Mouse (Mus musculus): ENCODE results near the gene Slc4a1ap. TPM values are rescaled to one million over a fixed set of nuclear protein-coding genes. Genes with fewer than 3 reads are reported as not detected.
"Not testable (repeated sequence)": the region's sequence is repeated elsewhere in the genome, so short reads cannot be mapped to it uniquely, and the experiment has no call there.

Slc4a1ap gene
- polyA plus RNA-seq, 1 experiment from 2014 or later, result 20.0 TPM

GRCm38 (mm10) chr5:31512481-31512880, 14.3 kb upstream of the Slc4a1ap start:
- no peak overlapping the region for H3K4me2 ChIP-seq (ENCODE audit: low read depth, low read length)
- peaks cover 38% of the 10 kb centered on the region for H3K36me3 ChIP-seq (ENCODE audit: control insufficient read depth, insufficient read depth)
- no peaks in the 10 kb centered on the region for H3K4me1 ChIP-seq (ENCODE audit: control insufficient read depth, insufficient read depth, low read length)
- whole genome bisulfite sequencing, result 63% methylated on average over 1 of the region's 1 CpGs
- no peak overlapping the region for H3K27ac ChIP-seq (ENCODE audit: low read length)
- H3K9ac ChIP-seq (ENCODE audit: low read length), result no peak overlapping the region
- no peak overlapping the region for H3K4me3 ChIP-seq (ENCODE audit: low read length)
- H3K9me3 ChIP-seq (replicated peaks; ENCODE audit: control insufficient read depth, low read length), result no peaks in the 10 kb centered on the region
- no peaks in the 10 kb centered on the region for H3K27me3 ChIP-seq (ENCODE audit: control insufficient read depth, insufficient read depth, low read length)
- ATAC-seq (replicated peaks; ENCODE audit: extremely low read depth, insufficient read depth, low FRiP score), result no peak

GRCm38 (mm10) chr5:31520556-31520955, 6.2 kb upstream of the Slc4a1ap start:
- ATAC-seq (replicated peaks; ENCODE audit: extremely low read depth, insufficient read depth, low FRiP score), result no peak
- H3K36me3 ChIP-seq (ENCODE audit: control insufficient read depth, insufficient read depth), result peaks cover 22% of the 10 kb centered on the region
- WGBS, result 83% methylated on average over 6 of the region's 6 CpGs

GRCm38 (mm10) chr5:31527117-31527680, 404 bp downstream of the Slc4a1ap start:
- peaks cover 19% of the 10 kb centered on the region for H3K4me1 ChIP-seq (ENCODE audit: control insufficient read depth, insufficient read depth, low read length)
- 3% methylated on average over 40 of the region's 40 CpGs for WGBS

More at GRCm38 (mm10) chr5:31520556-31520955, 6.2 kb upstream of the Slc4a1ap start:
- Histone ChIP-seq H3K4me2 (ENCODE audit: low read depth, low read length) (no peak overlapping the region), H3K4me1 (ENCODE audit: control insufficient read depth, insufficient read depth, low read length) (peaks cover 3% of the 10 kb centered on the region), H3K9me3 (replicated peaks; ENCODE audit: control insufficient read depth, low read length) (no peaks in the 10 kb centered on the region), H3K9ac (ENCODE audit: low read length) (no peak overlapping the region), H3K4me3 (ENCODE audit: low read length) (no peak overlapping the region), H3K27me3 (ENCODE audit: control insufficient read depth, insufficient read depth, low read length) (no peaks in the 10 kb centered on the region), H3K27ac (ENCODE audit: low read length) (no peak overlapping the region)

GRCm38 (mm10) chr5:31527707-31528106, 912 bp downstream of the Slc4a1ap start, which contains the start of gene Supt7l:
Gene Supt7l (minus strand): TSS chr5:31527807.
- H3K4me1 ChIP-seq (ENCODE audit: control insufficient read depth, insufficient read depth, low read length), result peaks cover 19% of the 10 kb centered on the region
- H3K4me3 ChIP-seq (ENCODE audit: low read length), result peak within 1 kb of the TSS; percentile 96
- not testable (repeated sequence) for H3K9me3 ChIP-seq (replicated peaks; ENCODE audit: control insufficient read depth, low read length); H3K27me3 ChIP-seq (ENCODE audit: control insufficient read depth, insufficient read depth, low read length); ATAC-seq (replicated peaks; ENCODE audit: extremely low read depth, insufficient read depth, low FRiP score)
- peak within 1 kb of the TSS; percentile 91 for H3K9ac ChIP-seq (ENCODE audit: low read length)
- H3K36me3 ChIP-seq (ENCODE audit: control insufficient read depth, insufficient read depth), result peaks cover 27% of the 10 kb centered on the region
- H3K27ac ChIP-seq (ENCODE audit: low read length), result peak within 1 kb of the TSS; percentile 87
- H3K4me2 ChIP-seq (ENCODE audit: low read depth, low read length), result peak within 1 kb of the TSS; percentile 98
- WGBS, result 71% methylated on average over 11 of the region's 11 CpGs

More at GRCm38 (mm10) chr5:31527117-31527680, 404 bp downstream of the Slc4a1ap start:
- Histone ChIP-seq H3K9me3 (replicated peaks; ENCODE audit: control insufficient read depth, low read length) (no peaks in the 10 kb centered on the region), H3K27ac (ENCODE audit: low read length) (no peak overlapping the region), H3K4me3 (ENCODE audit: low read length) (peak overlapping the region; percentile 96), H3K9ac (ENCODE audit: low read length) (peak overlapping the region; percentile 91), H3K27me3 (ENCODE audit: control insufficient read depth, insufficient read depth, low read length) (no peaks in the 10 kb centered on the region), H3K4me2 (ENCODE audit: low read depth, low read length) (peak overlapping the region; percentile 98), H3K36me3 (ENCODE audit: control insufficient read depth, insufficient read depth) (peaks cover 22% of the 10 kb centered on the region)
- ATAC-seq (replicated peaks; ENCODE audit: extremely low read depth, insufficient read depth, low FRiP score), result peak; percentile 43; the same call in 1 of the 2 replicates

GRCm38 (mm10) chr5:31528560-31528959, 1.8 kb downstream of the Slc4a1ap start:
- no peak overlapping the region for H3K9ac ChIP-seq (ENCODE audit: low read length)
- no peak overlapping the region for H3K4me2 ChIP-seq (ENCODE audit: low read depth, low read length)
- ATAC-seq (replicated peaks; ENCODE audit: extremely low read depth, insufficient read depth, low FRiP score), result no peak
- no peaks in the 10 kb centered on the region for H3K9me3 ChIP-seq (replicated peaks; ENCODE audit: control insufficient read depth, low read length)
- WGBS, result 57% methylated on average over 2 of the region's 2 CpGs
- H3K27ac ChIP-seq (ENCODE audit: low read length), result no peak overlapping the region
- H3K27me3 ChIP-seq (ENCODE audit: control insufficient read depth, insufficient read depth, low read length), result no peaks in the 10 kb centered on the region
- peaks cover 19% of the 10 kb centered on the region for H3K4me1 ChIP-seq (ENCODE audit: control insufficient read depth, insufficient read depth, low read length)
- no peak overlapping the region for H3K4me3 ChIP-seq (ENCODE audit: low read length)
- peaks cover 28% of the 10 kb centered on the region for H3K36me3 ChIP-seq (ENCODE audit: control insufficient read depth, insufficient read depth)

- H3K36me3 ChIP-seq (ENCODE audit: control insufficient read depth, insufficient read depth), result peaks cover 52% of the 10 kb centered on the region
- ATAC-seq (replicated peaks; ENCODE audit: extremely low read depth, insufficient read depth, low FRiP score), result no peak
- 84% methylated on average over 2 of the region's 2 CpGs for WGBS
Observed at GRCm38 (mm10) chr5:31535228-31535627, 8.4 kb downstream of the Slc4a1ap start.

GRCm38 (mm10) chr5:31559401-31559800, 32.6 kb downstream of the Slc4a1ap start:
- Histone ChIP-seq H3K27me3 (ENCODE audit: control insufficient read depth, insufficient read depth, low read length) (no peaks in the 10 kb centered on the region), H3K9me3 (replicated peaks; ENCODE audit: control insufficient read depth, low read length) (no peaks in the 10 kb centered on the region), H3K4me2 (ENCODE audit: low read depth, low read length) (no peak overlapping the region), H3K4me1 (ENCODE audit: control insufficient read depth, insufficient read depth, low read length) (peaks cover 14% of the 10 kb centered on the region), H3K36me3 (ENCODE audit: control insufficient read depth, insufficient read depth) (peaks cover 16% of the 10 kb centered on the region; the same call in 1 of the 2 replicates), H3K4me3 (ENCODE audit: low read length) (no peak overlapping the region), H3K9ac (ENCODE audit: low read length) (no peak overlapping the region), H3K27ac (ENCODE audit: low read length) (no peak overlapping the region)
- WGBS, result 55% methylated on average over 1 of the region's 1 CpGs
- no peak for ATAC-seq (replicated peaks; ENCODE audit: extremely low read depth, insufficient read depth, low FRiP score)

More at GRCm38 (mm10) chr5:31535228-31535627, 8.4 kb downstream of the Slc4a1ap start:
- no peaks in the 10 kb centered on the region for H3K27me3 ChIP-seq (ENCODE audit: control insufficient read depth, insufficient read depth, low read length)
- no peak overlapping the region for H3K4me2 ChIP-seq (ENCODE audit: low read depth, low read length)
- H3K4me1 ChIP-seq (ENCODE audit: control insufficient read depth, insufficient read depth, low read length), result no peaks in the 10 kb centered on the region
- no peak overlapping the region for H3K27ac ChIP-seq (ENCODE audit: low read length)
- H3K4me3 ChIP-seq (ENCODE audit: low read length), result no peak overlapping the region
- no peaks in the 10 kb centered on the region for H3K9me3 ChIP-seq (replicated peaks; ENCODE audit: control insufficient read depth, low read length)
- no peak overlapping the region for H3K9ac ChIP-seq (ENCODE audit: low read length)

GRCm38 (mm10) chr5:31560352-31560751, 33.6 kb downstream of the Slc4a1ap start:
- WGBS, result 94% methylated on average over 2 of the region's 2 CpGs
- Histone ChIP-seq H3K27me3 (ENCODE audit: control insufficient read depth, insufficient read depth, low read length) (no peaks in the 10 kb centered on the region), H3K4me1 (ENCODE audit: control insufficient read depth, insufficient read depth, low read length) (peaks cover 23% of the 10 kb centered on the region), H3K9me3 (replicated peaks; ENCODE audit: control insufficient read depth, low read length) (no peaks in the 10 kb centered on the region), H3K4me2 (ENCODE audit: low read depth, low read length) (no peak overlapping the region), H3K27ac (ENCODE audit: low read length) (no peak overlapping the region), H3K9ac (ENCODE audit: low read length) (no peak overlapping the region), H3K4me3 (ENCODE audit: low read length) (no peak overlapping the region), H3K36me3 (ENCODE audit: control insufficient read depth, insufficient read depth) (0 out of 2 replicates have a peak, but pooled peaks cover 11% of the 10 kb centered on the region)
- ATAC-seq (replicated peaks; ENCODE audit: extremely low read depth, insufficient read depth, low FRiP score), result no peak

GRCm38 (mm10) chr5:31562036-31562666, 35.4 kb downstream of the Slc4a1ap start:
- 60% methylated on average over 7 of the region's 7 CpGs for WGBS
- Histone ChIP-seq H3K4me2 (ENCODE audit: low read depth, low read length) (no peak overlapping the region), H3K9ac (ENCODE audit: low read length) (no peak overlapping the region), H3K36me3 (ENCODE audit: control insufficient read depth, insufficient read depth) (0 out of 2 replicates have a peak, but pooled peaks cover 4% of the 10 kb centered on the region), H3K4me1 (ENCODE audit: control insufficient read depth, insufficient read depth, low read length) (peaks cover 24% of the 10 kb centered on the region), H3K9me3 (replicated peaks; ENCODE audit: control insufficient read depth, low read length) (no peaks in the 10 kb centered on the region), H3K4me3 (ENCODE audit: low read length) (no peak overlapping the region), H3K27me3 (ENCODE audit: control insufficient read depth, insufficient read depth, low read length) (no peaks in the 10 kb centered on the region), H3K27ac (ENCODE audit: low read length) (peak overlapping the region; percentile 64)
- peak; percentile 33; the same call in 1 of the 2 replicates for ATAC-seq (replicated peaks; ENCODE audit: extremely low read depth, insufficient read depth, low FRiP score)
